Mouse (Mus musculus) testis, postnatal 10 days (tissue): ENCODE measurements at regions not wholly inside any gene's neighbourhood (a gene's known extent, or its start where the extent isn't known, plus 50 kb on each side); places are given as distances from the start of the nearest gene placed in this dataset.
A peak's percentile ranks its signal among the peaks of the same experiment; 100 is the strongest.

Experiments
- DNase-seq: peaks from one replicate; pipeline ENCODE4 v3.0.0; 2021; ENCODE audit warnings: low spot score

DNA sequence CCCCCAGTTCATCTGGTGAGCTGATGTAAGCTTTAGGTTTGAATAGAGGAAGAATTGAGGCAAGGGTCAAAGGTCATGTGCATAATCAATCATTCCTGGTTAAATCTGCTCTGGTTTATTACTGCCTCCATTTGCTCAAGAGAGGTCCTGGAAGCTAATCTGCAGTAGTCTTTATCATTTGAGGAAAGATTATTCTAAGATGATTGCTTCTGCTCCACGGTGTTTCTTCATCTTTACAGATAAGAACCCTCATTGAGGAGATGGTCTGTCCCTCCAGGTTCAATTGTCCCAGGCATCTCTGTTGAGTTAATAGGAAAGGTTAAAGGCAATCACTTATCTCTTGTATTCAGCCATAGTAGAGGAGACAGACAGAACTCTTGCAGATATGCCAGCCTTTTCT lies 3557.5 kb upstream of the Gm6569 start:
- DNase-seq = no peak

DNA sequence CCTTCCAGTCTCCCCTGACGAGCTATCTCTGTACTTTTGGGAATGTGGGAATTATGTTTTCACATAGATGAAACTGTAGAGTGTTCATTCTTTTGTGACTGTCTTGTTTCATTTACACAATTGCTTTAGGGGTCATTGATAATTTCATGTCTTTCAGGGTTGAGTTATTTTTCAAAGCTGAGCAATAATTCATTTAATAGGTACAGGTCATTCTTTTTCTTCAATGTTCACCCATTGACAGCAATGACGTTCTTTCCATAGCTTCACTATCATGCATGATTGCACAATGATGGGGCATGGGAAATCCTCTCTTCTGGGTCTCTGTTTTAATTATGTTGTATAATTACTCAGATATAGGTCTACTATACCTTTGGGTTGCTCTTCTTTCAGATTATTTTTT lies 3512.6 kb upstream of the Gm6569 start:
- no peak for DNase-seq

DNA sequence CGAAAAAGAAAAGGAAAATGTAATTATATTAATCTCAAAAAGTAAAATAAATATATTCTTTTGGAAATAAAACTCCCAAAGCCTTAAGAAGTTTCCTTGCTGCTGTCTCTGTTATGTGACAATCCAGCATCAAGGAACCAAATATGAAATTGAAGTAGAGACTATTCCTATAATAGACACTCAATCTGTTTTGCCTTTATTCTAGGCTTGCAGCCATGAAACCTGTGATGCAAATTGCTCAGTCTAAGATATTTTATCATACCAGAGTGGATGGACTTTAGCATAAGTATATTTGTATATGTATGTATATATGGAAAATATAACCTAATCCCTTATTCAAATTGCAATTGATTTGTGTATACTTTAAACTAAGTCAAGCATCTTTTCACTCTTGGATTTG lies 3495.1 kb upstream of the Gm6569 start:
- DNase-seq = no peak

DNA sequence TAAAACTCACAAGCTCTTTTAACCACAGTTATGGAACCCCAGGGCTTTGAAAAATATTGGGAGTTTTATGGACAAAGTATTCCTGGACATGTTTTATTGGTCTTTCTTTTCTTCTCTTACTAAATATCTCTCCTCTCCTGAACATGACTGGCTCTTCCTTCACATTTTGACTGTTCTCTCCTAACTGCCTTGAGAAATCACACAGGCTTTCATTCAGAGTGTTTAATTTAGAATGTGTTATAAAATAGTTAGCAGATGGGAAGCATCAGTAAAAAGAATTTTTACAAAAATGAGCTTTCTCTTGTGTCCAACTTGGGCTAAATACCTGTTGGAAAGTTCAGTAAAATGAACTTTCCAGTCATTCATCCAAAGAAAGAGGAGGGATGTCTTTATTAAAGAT lies 3493.0 kb upstream of the Gm6569 start:
- no peak for DNase-seq

DNA sequence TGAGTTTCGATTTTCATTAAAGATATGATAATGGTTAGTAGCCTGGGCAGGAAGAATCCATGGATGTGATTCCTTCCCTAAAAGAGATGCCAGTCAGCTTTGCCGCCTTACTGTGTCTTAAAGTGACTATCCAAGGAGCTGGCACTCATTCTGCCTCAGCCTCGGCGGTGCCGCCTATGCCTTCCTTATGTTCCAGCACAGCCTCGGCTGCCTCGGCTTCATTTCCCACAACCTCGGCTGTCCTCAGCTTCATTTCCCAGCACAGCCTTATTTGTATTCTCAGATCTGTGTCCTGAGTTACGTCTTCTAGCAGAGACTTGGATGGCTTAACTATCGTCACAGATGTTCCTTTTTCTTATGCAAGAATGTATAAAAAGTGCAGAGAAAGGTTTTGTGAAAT lies 3476.4 kb upstream of the Gm6569 start:
- DNase-seq = no peak

DNA sequence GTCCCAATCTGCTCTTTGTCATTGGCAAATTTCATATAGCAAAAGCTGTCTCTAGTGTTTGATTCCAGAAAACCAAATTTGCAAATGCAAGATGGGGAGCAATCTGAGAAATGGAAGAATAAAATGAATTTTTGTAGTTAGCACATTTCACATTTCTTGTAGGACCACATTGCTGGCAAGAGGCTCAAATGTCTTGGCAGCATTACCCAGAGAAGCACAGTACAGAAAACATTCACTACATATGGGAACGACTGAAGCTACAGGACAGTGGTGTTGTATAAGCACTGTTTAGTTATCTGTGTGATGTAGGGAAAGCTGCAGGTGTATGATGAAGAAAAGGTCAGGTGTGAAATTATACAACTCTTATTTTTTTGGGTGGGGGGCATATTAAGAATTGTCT lies 3449.7 kb upstream of the Gm6569 start:
- no peak for DNase-seq

DNA sequence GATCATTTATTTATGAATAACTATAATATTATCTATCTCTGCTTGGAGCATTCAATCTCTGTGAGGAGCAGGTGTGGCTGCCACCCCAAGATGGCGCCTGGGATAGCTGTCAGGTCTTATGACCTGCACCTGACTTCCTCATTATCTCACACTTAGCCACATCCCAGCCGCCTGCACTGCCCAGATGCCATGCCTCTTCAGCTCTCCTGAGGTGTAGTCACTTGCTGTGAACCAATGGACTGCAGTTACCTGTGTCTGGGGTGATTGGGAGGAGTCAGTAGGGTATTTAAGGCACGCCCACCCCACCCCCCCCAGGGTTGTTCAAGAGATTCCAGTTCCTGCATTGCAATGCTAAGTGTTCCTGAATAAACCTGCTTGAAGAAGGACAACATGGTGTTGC lies 3418.1 kb upstream of the Gm6569 start:
- peak; percentile 36 for DNase-seq

DNA sequence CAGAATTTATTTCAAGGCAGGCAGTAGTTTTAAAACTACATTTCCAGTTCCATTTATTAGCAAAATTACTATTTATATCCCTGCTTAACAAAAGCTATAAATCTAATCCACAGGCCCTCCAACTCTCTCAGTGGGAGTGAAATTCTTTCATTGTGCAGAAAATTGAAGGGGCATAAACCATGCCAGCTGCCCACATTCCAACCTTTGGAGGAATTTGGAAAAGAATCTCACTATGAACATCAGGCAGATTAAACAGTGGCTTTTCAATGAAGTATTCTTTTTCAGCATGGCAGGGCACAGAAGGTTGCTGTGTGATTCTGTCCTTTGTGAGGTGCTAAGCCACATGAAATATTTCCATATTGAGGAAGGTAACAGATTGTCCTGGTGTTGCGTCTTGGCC lies 3408.8 kb upstream of the Gm6569 start:
- no peak for DNase-seq
